Mouse (Mus musculus): ENCODE results near the gene Sag.

GRCm38 (mm10) chr1:87880856-87881255 lies 77.4 kb downstream of the Sag start:
- TF ChIP-seq CTCF (IDR thresholded peaks at IDR 0.05; ENCODE audit: low read depth), result no peak
- TF ChIP-seq EP300 (IDR thresholded peaks at IDR 0.05; ENCODE audit: low read depth), result no peak
